Mouse (Mus musculus) thymus, adult 2 months (tissue): Measurements from ENCODE around the gene Gnb5.

ENCODE experiments used
- CTCF ChIP-seq: fragments of 200-500 bp; IDR thresholded peaks from 2 replicates; pipeline ENCODE4 v1.5.1; 2012; ENCODE audit warnings: mild to moderate bottlenecking, control low read depth, low read length, moderate library complexity, borderline replicate concordance; ENCODE audit not compliant: control insufficient read depth, poor library complexity, insufficient read depth; ENCODE audit errors: extremely low read depth
- POLR2A ChIP-seq: fragments of 200-500 bp; IDR thresholded peaks from 2 replicates; pipeline ENCODE4 v1.6.1; 2012; ENCODE audit warnings: mild to moderate bottlenecking, low read length, control low read depth, moderate library complexity; ENCODE audit not compliant: control insufficient read depth, poor library complexity, insufficient read depth; ENCODE audit errors: extremely low read depth

DNA sequence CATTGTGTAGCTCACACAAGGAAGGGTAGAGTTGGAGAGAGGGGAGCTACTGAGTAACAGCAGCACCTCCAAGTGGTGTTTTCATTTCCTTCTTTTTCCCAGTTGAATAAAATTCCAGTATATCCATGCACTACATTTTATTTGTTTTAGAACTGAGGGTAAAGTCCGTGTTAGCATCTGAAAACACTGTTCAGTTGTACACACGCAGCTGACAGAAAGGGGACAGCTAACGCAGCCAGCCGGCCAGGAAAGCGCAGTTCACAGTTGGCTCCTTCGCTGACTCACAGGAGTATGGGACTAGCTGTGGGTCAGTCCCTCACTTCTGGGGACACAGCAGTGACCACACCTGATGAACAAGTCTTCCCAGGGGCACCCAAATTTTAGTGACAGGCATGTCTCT is 38.9 kb upstream of the Gnb5 start:
- TF ChIP-seq POLR2A (no peak), CTCF (no peak)
